Mouse (Mus musculus) gastrocnemius, adult 8-10 months (tissue): Measurements from ENCODE around the gene Gm2832. TPM values are rescaled to one million over a fixed set of nuclear protein-coding genes. Genes with fewer than 3 reads are reported as not detected.
"Not testable (repeated sequence)": the region's sequence is repeated elsewhere in the genome, so short reads cannot be mapped to it uniquely, and the experiment has no call there.

Experiments
- DNase-seq, 2 experiments: peaks; one replicate each; pipeline ENCODE4 v3.0.0; 2022; ENCODE audit warnings: low spot score in 2 of 2
- total RNA-seq, 4 experiments: library from RNA; stranded (reverse); gene quantifications; 2 replicates each; pipeline ENCODE4 v1.2.4; 2022

Gene Gm2832
- not detected for total RNA-seq

GRCm38 (mm10) chr14:41278505-41278904 is at the start of gene Gm2832:
TSS of gene Gm2832 (plus strand) at chr14:41278805.
- DNase-seq = not testable (repeated sequence)

DNA sequence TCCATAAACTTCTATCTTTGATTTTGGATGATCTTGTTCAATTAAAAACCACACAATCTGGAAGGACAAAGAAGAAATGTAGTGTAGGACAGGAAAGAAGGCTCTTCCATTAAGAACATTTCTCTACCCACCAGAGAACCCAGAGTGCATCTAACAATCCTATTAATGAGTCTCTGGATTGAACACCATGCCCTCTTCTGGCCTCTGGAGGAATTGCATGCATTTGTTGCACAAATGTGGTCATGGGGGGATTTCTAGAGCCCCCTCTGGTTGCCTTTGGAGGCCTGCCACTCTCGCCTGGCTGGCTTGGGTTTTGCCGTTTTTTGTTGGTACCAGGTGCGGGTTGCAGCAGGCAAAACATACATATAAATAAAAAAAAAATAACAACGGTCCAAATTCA is 15.3 kb upstream of the Gm2832 start:
- not testable (repeated sequence) for DNase-seq

DNA sequence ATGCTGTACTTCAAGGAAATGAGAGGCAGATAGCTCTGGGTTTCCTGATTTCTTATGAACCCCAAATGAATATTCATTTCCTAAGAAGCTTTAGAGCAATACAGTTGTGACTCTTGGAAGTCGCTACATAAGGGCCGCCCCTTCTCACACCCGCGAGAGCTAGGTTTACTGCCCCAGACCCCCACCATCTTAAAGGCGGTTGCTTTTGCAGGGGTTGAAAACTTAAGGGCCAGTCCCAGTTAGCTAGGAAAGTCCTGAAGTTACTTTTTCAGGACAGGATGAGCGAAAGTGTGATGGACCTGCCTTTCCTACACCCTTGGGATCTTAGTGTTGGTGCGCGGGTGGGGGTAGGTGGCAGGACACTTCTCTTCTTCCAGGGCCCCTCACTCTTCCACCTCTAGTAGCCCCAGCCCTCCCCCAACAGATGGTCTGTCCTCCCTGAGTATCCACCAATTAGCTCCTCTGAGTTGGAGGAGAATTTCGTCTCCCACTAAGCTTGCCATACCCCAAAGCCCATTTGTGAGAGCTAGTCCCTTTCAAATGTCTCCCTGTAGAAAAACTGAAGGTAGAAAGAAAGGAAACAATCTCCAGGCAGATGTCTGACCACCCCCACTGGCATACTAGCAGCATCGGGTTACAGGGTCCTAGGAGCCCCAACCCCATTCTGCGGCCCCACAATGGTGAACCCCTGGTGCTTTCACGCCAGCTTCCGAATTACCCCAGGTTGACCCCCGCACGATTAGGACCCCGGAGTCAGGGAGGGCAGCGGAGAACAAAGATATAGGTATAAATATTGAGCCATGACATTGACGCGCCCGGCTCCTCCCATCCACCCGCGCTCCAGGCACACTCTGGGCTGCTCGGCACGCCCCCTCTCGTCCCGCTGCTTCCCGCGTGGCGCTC is 14.5 kb upstream of the Gm2832 start:
- DNase-seq = peak in 1 of 2 experiments; percentile 6

- not testable (repeated sequence) for DNase-seq
These were observed 13.6 kb upstream of the Gm2832 start for GRCm38 (mm10) chr14:41264756-41265566.

- DNase-seq = not testable (repeated sequence)
These were observed 7.4 kb downstream of the Gm2832 start for GRCm38 (mm10) chr14:41285965-41286364.

Other genes starting within 250 kb of the Gm2832 start
- gene Dydc2, start 209.6 kb upstream of the Gm2832 start, total RNA-seq = not detected
- not detected for gene Dydc1, start 205.9 kb upstream of the Gm2832 start, total RNA-seq
- 1 to 10 TPM in 1 of 4 experiments, not detected in 3; 1.2 TPM for gene Mat1a, start 173.8 kb upstream of the Gm2832 start, total RNA-seq
- gene Sftpa1, start 147.0 kb upstream of the Gm2832 start, total RNA-seq = not detected
- gene Mbl1, start 127.3 kb upstream of the Gm2832 start, total RNA-seq = not detected
- gene Sftpd, start 93.7 kb upstream of the Gm2832 start, total RNA-seq = not detected
- gene Gm5798, start 69.8 kb downstream of the Gm2832 start, total RNA-seq = not detected
- not detected for gene Gm7945, start 107.6 kb downstream of the Gm2832 start, total RNA-seq
- not detected for gene Gm6482, start 129.5 kb downstream of the Gm2832 start, total RNA-seq
- gene Gm7954, start 174.7 kb downstream of the Gm2832 start, total RNA-seq = not detected
- gene Gm3486, start 210.7 kb downstream of the Gm2832 start, total RNA-seq = not detected